Mouse (Mus musculus) G1E (cell line): ENCODE measurements around the gene Ccr10. TPM values are rescaled to one million over a fixed set of nuclear protein-coding genes. Genes with fewer than 3 reads are reported as not detected.

Experiments used
- ATAC-seq: 2 replicates; pipeline ENCODE4 v1.8.0; 2016; ENCODE audit warnings: mild to moderate bottlenecking; ENCODE audit not compliant: insufficient number of reproducible peaks, poor library complexity, low FRiP score, severe bottlenecking; ENCODE audit errors: extremely low read depth
- DNase-seq: peaks from one replicate; pipeline ENCODE4 v3.0.0; 2012; ENCODE audit warnings: low spot score
- H3K27me3 ChIP-seq: 2 replicates; pipeline ENCODE4 v1.6.1; 2012; ENCODE audit warnings: mild to moderate bottlenecking, low read length, inconsistent platforms; ENCODE audit not compliant: insufficient read depth
- H3K36me3 ChIP-seq: replicated peaks from 2 replicates; pipeline ENCODE3; 2012; ENCODE audit warnings: mild to moderate bottlenecking, inconsistent platforms
- H3K4me1 ChIP-seq: 2 replicates; pipeline ENCODE4 v1.6.1; 2012; ENCODE audit warnings: low read depth, low read length, inconsistent platforms, mixed read lengths; ENCODE audit not compliant: insufficient read depth
- H3K4me3 ChIP-seq: 2 replicates; pipeline ENCODE4 v1.5.1; 2012; ENCODE audit warnings: low read depth, mild to moderate bottlenecking, inconsistent platforms, low read length, moderate library complexity, mixed read lengths
- H3K9me3 ChIP-seq: replicated peaks from 2 replicates; pipeline ENCODE4 v1.6.1; 2012; ENCODE audit warnings: inconsistent platforms
- CTCF ChIP-seq: IDR thresholded peaks from 2 replicates; pipeline ENCODE4 v1.5.1; 2012; ENCODE audit warnings: low read depth, low read length, inconsistent platforms, mixed read lengths
- GATA1 ChIP-seq: IDR thresholded peaks from 2 replicates; pipeline ENCODE4 v1.6.1; 2012; ENCODE audit warnings: borderline replicate concordance, low read length, inconsistent platforms, mixed read lengths
- GATA2 ChIP-seq: IDR thresholded peaks from 2 replicates; pipeline ENCODE4 v1.6.1; 2012; ENCODE audit warnings: low read depth, low read length, inconsistent platforms, borderline replicate concordance
- POLR2AphosphoS5 ChIP-seq: IDR thresholded peaks from 2 replicates; pipeline ENCODE4 v1.6.1; 2012; ENCODE audit warnings: low read depth, low read length, inconsistent platforms; ENCODE audit not compliant: insufficient replicate concordance
- TAL1 ChIP-seq: conservative IDR thresholded peaks from 2 replicates; pipeline ENCODE4 v1.6.1; 2012; ENCODE audit warnings: low read depth, low read length, inconsistent platforms, mixed read lengths
- polyA plus RNA-seq: library from polyadenylated mRNA; stranded (reverse); fragments of >175 nt; gene quantifications from 2 replicates; pipeline ENCODE4 v1.2.3, GENCODE M21; 2012
- total RNA-seq, 2 experiments: library from RNA; stranded (forward) in 1 of 2; stranded (reverse) in 1 of 2; fragments of 200-1000 nt in 1 of 2; fragments of >200 nt in 1 of 2; fragmentation: Nextera tagmentation in 1 of 2; gene quantifications; 2 replicates each; pipeline ENCODE4 v1.2.3; 2014 to 2017

Ccr10 gene
- total RNA-seq (2014; fragmentation: Nextera tagmentation) (not detected in 2 replicates), total RNA-seq (2017) (not detected in 2 replicates), polyA plus RNA-seq (not detected in 2 replicates)

DNA sequence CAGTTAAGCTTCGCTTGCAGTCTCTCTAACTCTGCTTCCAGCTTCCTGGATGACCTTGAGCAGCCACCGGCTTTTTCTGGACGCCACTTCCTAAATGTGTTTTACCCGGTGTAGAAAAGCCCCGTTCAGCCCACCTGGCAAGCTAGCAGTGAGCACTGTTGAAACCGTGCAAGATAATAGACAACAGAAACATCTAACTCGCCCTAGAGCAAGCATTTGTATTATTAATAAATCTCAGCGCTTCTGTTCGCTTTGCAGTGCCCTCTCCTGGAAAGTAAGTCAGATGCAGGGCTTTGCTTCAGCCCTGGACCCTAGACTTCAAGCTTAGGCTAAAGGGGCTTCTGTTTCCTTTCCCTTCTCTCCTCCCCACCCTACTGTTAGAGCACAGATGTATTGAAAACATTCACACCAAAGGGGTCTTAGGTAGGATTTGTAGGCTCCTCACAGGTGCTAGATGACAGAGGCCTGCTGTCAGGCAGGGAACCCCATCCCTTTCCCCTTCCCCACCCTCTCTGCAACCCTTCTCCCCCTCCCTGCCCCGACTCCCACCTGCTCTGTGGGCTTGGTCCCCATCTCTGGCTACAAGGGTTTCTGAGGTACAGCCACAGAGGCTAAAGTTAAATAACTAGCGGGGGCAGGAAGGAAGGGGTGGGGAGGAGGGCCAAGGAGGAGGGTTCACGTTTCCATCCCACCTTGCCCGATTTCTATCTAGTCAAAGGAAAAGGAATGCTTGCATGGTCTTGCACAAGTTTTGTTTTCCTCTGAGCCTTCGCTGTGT lies at the start of gene Ccr10:
Ccr10 (minus strand) TSS at position 593 of the 778 bp plus-strand sequence.
- no peak for ATAC-seq
- Histone ChIP-seq H3K27me3 (peaks cover 79% of the 10 kb centered on the region), H3K4me1 (peaks cover 59% of the 10 kb centered on the region), H3K9me3 (0 out of 2 replicates have a peak, but pooled peaks cover 2% of the 10 kb centered on the region), H3K36me3 (no peaks in the 10 kb centered on the region), H3K4me3 (peak within 1 kb of the TSS; percentile 65; the same call in 1 of the 2 replicates)
- TF ChIP-seq GATA2 (no peak), GATA1 (no peak), POLR2AphosphoS5 (no peak), CTCF (no peak), TAL1 (no peak)
- DNase-seq, result no peak

DNA sequence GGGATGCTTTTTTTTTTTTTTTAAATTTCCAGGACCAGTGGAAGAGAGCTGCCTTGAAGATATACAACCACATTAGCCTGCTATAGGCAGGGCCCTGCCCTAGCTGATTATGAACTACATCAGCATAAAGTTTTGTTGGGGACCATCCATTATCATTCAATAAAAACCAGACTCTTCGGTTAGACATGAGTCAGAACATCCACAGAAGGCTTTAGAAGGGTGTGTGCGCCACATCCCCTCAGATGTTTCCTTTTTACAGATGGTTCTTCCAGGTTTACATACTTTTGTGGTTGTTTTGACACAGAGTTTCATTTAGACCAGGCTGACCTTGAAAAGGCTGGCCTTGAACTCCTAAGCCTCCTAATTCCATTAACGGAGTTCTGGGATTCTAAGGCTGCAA lies 49.1 kb upstream of the Ccr10 start:
- H3K4me3 ChIP-seq, result no peak overlapping the region
- no peak for ATAC-seq
- TF ChIP-seq TAL1 (no peak), GATA1 (no peak), POLR2AphosphoS5 (no peak), GATA2 (no peak), CTCF (no peak)

DNA sequence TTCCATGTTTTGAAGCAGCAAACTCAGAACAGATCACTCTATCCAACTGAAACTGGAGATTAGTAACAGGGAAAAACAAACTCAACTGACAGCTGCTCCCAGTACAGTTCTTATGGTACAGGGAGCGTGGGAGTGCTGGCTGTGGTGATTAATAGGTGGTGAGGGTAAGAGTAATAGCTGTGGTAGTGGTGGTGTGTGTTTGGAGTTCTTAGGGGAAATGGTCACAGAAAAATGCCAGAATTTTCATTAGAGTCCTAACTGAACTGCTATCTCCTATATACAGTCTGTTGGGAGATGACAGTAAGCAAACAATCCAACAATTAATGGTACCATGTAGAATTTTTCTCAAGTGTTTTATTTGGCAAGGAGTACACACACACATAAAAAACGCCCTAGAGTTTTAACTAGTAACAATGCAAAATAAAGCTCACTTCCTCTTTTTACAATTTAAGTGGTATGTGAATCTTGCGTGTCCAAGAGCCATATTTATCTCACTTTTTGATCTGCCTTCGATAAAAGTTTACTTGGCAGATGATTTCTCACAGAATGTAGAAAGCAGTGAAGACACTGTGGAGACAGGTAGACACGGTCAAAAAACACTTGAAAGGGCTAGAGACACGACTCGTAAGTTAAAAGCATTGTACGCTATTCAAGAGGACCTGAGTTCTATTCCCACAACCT lies 46.2 kb upstream of the Ccr10 start:
- Histone ChIP-seq H3K27me3 (no peaks in the 10 kb centered on the region), H3K9me3 (no peaks in the 10 kb centered on the region), H3K36me3 (peaks cover 25% of the 10 kb centered on the region), H3K4me1 (peaks cover 33% of the 10 kb centered on the region), H3K4me3 (no peak overlapping the region)
- ATAC-seq (no peak; the same call in 1 of the 2 replicates), DNase-seq (no peak)
- TF ChIP-seq GATA2 (no peak), CTCF (no peak)

More for the DNA sequence above, 49.1 kb upstream of the Ccr10 start:
- H3K27me3 ChIP-seq, result peaks cover 18% of the 10 kb centered on the region
- H3K36me3 ChIP-seq, result peaks cover 5% of the 10 kb centered on the region
- H3K9me3 ChIP-seq, result no peaks in the 10 kb centered on the region
- peaks cover 50% of the 10 kb centered on the region for H3K4me1 ChIP-seq
- no peak for DNase-seq

DNA sequence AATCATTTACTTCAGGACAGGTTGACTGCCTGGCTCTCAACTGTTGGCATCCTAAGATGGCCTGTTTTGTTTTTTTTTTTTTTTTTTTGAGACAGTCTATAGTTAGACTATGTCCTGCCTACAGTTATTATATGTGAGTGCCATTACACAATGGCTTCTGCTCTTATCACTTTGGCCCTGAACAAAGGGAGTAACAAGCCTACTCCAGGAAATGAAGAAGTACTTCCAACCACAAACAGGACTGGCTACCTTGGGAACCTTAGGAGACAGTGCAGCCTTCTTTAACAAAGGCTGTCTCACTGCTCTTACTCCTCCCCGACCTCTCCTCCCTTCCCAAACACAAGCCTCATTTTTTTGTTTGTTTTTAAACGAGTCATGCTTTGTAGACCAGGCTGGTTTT lies 45.6 kb upstream of the Ccr10 start:
- Histone ChIP-seq H3K4me1 (peaks cover 30% of the 10 kb centered on the region), H3K27me3 (no peaks in the 10 kb centered on the region), H3K36me3 (peaks cover 26% of the 10 kb centered on the region), H3K9me3 (no peaks in the 10 kb centered on the region), H3K4me3 (no peak overlapping the region)
- ATAC-seq (no peak), DNase-seq (no peak)
- TF ChIP-seq CTCF, result no peak
- no peak for TF ChIP-seq TAL1
- no peak for TF ChIP-seq POLR2AphosphoS5
- no peak for TF ChIP-seq GATA1
- TF ChIP-seq GATA2, result no peak

DNA sequence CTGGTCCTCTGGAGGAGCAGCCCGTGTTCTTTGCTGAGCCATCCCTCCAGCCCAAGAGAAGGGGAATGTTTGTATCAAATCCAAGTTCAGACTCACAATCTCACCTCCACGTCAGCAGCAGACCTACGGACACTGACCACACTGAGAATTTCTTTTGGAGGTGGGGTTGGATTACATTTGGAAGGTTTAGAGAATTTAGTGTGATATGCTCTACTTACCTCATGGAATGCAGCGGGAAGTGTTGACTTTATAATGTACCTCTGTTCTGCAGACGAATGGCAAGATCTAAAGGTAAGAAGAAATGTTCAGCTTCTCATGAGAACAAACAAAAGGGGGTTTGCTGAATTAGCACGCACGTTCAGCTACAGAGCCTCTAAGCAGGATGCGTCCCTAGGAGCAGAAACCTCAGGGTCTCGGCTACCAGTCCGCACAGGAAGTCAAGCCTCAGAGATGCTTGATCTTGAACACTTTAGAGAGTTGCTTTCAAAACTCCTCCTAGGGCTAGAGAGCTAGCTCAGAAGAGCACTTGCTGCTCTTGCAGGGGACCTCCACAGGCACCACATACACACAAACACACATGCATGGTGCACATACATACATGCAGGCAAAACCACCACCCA lies 43.3 kb upstream of the Ccr10 start:
- Histone ChIP-seq H3K9me3 (no peaks in the 10 kb centered on the region), H3K4me1 (peaks cover 18% of the 10 kb centered on the region), H3K4me3 (no peak overlapping the region), H3K36me3 (peaks cover 45% of the 10 kb centered on the region), H3K27me3 (no peaks in the 10 kb centered on the region)
- DNase-seq (no peak), ATAC-seq (no peak)
- TF ChIP-seq TAL1, result no peak
- TF ChIP-seq GATA1, result no peak
- no peak for TF ChIP-seq CTCF
- no peak for TF ChIP-seq GATA2
- TF ChIP-seq POLR2AphosphoS5, result no peak

DNA sequence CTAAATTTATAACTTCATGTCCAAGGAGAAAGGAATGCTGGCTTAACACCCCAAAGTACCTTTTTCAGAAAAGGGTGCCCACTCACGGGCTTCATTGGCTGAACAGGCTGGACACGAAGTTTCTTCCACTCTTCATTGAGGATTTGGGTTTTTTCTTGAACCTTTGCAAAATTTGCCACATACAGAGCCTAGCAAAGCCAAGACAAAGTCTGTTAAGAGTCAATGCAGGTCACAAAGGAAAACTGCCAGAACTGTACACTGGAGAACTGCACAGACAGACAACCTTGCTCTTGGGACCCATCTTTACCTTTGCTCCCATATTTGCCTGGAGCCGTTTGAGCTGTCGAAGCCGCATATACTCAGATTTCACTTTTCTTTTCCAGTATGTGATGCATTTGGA lies 41.7 kb upstream of the Ccr10 start:
- Histone ChIP-seq H3K4me3 (no peak overlapping the region), H3K27me3 (no peaks in the 10 kb centered on the region), H3K36me3 (peaks cover 56% of the 10 kb centered on the region), H3K9me3 (no peaks in the 10 kb centered on the region), H3K4me1 (peaks cover 17% of the 10 kb centered on the region)
- ATAC-seq (no peak), DNase-seq (no peak)
- no peak for TF ChIP-seq TAL1
- TF ChIP-seq POLR2AphosphoS5, result no peak
- TF ChIP-seq GATA2, result no peak
- no peak for TF ChIP-seq CTCF
- TF ChIP-seq GATA1, result no peak
